Mouse (Mus musculus) T-helper 1 cell (primary cell): ENCODE measurements at regions not wholly inside any gene's neighbourhood (a gene's known extent, or its start where the extent isn't known, plus 50 kb on each side); places are given as distances from the start of the nearest gene placed in this dataset.
"Not testable (repeated sequence)": the region's sequence is repeated elsewhere in the genome, so short reads cannot be mapped to it uniquely, and the experiment has no call there.

Experiments
- in situ Hi-C: fragments of 300-600 bp; cut with MboI, MseI; formaldehyde crosslinking; loops from one replicate; pipeline ENCODE4 v1.15.1; 2025; ENCODE audit warnings: high pct_unique_total_duplicates

DNA sequence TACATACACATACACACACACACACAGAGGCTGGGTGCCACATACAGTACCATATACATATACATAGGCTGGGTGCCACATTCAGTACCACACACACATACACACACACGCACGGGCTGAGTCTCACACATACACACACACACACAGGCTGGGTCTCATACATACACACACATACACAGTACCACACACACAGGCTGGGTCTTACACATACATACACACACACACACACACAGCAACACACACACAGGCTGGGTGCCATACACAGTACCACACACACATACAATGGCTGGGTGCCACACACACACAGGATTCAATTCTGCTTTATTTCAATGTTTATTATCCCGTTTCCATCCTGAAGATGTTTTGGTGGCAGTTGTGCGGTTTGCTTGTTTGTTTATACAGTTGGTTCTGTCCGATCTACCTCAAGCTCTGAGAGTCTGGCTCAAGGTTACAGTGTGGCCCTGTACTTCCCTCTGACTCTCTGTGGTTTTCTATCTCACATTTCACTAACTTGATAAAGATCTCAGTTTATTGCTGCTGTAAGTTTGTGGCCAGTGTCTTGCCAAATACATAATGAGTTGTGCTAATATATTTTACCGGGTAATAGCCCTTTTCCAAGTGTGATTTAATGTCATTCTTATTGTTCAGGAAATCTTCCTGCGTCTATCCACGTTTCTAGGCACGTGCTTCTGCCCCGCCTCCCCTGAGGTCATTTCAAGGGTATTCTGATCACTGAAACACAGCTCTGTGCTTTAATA, 164.7 kb upstream of the Zfp637 start:
- in situ Hi-C loops, result no loop called here

- in situ Hi-C loops, result no loop called here
These were observed 163.9 kb upstream of the Zfp637 start for GRCm38 (mm10) chr6:117677062-117677461.

GRCm38 (mm10) chr6:117677821-117678220, 163.2 kb upstream of the Zfp637 start:
- in situ Hi-C loops, result no loop called here

- in situ Hi-C loops, result no loop called here
These were observed 162.7 kb upstream of the Zfp637 start for GRCm38 (mm10) chr6:117678276-117678675.

GRCm38 (mm10) chr6:117678877-117679276, 162.1 kb upstream of the Zfp637 start:
- in situ Hi-C loops, result no loop called here

DNA sequence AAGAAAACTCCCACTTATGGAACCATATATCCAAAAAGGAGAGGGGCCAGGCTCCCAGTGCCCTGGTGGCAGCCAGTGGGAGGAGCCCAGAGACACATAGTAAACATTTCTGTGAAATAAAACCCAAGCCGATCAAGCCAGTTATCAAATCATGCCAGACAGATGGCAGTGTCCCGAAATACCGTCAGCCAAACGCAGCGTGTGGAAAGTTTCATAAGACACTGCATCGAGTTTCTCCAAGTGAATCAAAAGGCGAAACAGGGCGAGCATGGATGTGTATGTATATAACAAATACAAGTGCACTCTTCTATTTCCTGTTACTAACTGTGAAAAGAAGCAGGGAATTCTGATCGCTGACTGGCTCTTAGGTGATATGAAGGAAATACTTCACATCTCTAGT, 154.8 kb upstream of the Zfp637 start:
- in situ Hi-C loops, result no loop called here

DNA sequence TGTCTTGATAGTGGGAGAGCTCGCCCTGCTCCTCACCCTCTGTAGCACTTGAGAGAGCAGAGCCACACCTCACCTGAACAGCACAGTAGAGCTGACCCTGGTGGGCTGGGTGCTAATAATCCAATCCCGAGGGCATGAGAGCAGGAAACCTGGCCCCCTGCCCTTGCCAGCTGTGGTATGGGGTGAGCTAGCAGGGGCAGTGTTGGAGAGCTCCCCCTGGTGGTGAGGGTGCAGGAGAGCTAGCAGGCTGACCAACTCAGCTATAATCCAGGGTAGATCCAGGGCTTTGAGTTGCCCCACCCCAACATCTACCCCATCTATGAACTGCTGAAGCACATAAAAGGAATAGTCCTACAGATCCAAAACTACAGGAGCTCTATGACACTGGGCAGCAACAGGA, 153.9 kb upstream of the Zfp637 start:
- in situ Hi-C loops, result no loop called here

- in situ Hi-C loops, result no loop called here
These were observed 152.3 kb upstream of the Zfp637 start for GRCm38 (mm10) chr6:117688664-117689178.

DNA sequence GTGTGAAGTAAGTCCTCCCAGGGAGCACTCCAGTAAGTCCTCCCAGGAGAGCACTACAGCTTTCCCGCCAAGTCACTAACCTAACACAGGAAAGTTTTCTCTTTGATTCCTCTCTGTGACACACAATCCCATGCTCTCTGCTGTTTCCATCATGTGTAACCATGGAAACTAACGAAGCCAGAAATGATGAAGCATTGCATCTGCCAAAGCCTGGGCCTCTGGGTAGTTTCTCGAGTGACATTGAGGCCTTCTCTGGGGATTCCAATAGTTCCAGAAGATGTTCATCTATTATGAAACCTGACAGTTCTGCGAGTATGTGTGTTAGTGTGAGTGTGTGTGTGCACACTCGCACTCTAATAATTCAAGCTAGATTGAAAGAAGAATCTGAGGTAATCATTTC, 140.7 kb upstream of the Zfp637 start:
- in situ Hi-C loops, result no loop called here

- in situ Hi-C loops, result no loop called here
These were observed 139.4 kb upstream of the Zfp637 start for GRCm38 (mm10) chr6:117701547-117701946.

DNA sequence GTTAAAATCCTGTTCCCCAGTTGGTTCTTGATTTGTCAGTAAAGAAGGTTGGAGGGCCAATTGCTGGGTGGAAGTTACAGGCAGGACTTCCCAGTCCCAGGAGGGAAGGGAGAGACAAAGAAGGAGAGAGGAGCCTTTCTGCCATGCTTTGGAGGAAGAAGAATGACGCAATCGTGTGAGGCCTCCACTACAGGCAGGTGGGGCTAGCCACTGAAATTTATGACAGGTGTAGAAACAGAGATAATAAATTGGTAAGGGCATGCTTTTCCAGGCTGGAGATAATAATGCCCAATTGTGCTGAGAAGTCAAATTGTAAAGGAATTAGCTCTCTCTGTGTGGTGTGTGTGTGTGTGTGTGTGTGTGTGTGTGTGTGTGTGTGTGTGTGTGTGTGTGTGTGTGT, 135.0 kb upstream of the Zfp637 start:
- in situ Hi-C loops, result no loop called here

- in situ Hi-C loops, result no loop called here
These were observed 131.8 kb upstream of the Zfp637 start for GRCm38 (mm10) chr6:117709212-117709611.

DNA sequence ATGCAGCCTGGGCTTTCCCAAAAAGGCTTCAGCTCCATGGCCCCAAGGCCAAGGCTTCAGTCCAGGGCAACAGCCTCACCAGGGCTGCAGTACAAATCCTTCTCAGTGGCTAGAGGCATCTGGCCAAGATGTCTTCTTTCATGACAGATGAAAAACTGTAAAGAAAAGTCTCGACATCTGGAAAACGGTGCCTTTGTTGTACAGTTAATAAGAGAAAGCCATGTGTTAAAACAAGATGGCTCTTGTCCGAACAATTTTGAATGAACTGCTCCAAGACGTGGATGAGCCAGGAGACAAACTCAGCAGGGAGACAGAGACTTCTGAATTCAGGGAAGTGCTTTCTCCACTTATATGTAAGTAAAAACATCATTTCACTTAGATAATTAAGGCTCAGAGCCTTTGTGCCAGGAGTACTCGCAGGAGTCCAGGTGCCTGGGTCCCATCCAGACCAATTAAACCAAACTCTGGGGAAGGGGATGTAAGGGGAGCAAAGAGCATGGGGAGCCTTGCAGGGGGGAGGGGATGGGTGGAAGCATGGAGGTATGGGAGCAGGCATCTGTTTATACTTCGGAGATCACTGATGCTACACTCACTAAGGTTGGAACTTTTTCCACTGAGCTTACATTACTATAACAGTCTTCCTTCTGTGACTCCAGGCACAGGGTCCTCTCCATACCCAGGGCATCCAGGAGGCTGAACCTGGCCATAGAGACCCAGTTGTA, 125.8 kb upstream of the Zfp637 start:
- in situ Hi-C loops, result loop anchor here (10.0 kb wide), 1 partner anchor 1130 kb away; no protein-coding TSS in a partner anchor

DNA sequence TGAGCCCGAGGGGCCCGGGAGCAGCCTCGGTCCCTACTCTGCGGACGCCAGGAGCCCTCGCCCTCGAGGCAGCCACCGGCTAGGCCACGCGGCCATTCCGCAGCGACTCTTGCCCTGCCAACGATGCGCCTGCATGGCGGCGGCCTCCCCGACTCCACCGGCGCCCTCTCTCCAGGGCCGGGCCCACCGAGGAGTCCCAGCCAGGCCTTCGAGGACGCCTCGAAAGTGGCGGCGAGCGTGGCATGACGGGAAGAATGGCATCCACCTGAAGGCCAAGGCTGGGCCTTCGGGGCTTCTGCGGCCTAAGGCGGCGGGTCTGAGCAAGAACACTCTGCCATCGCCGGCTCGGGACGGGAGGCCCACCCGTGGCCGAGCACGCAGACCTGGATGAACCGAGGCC, 124.6 kb upstream of the Zfp637 start:
- in situ Hi-C loops, result loop anchor here (10.0 kb wide), 1 partner anchor 1128 kb away; no protein-coding TSS in a partner anchor

DNA sequence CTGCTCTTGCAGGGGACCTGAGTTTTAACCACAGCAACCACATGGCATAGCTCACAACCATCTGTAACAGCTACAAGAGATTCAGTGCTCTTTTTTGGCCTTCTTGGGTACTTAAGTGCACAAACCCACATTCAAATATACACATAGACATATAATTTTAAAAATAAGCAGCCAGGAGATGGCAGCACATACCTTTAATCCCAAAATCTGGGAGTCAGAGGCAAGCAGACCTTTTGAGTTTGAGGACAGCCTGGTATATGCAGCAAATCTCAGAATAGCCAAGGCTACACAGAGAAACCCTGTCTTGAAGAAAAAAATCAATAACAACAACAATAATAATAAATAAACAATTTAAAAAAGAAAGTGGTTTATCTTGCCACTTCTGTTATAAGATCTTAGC, 88.6 kb upstream of the Zfp637 start:
- in situ Hi-C loops, result not testable (repeated sequence)

DNA sequence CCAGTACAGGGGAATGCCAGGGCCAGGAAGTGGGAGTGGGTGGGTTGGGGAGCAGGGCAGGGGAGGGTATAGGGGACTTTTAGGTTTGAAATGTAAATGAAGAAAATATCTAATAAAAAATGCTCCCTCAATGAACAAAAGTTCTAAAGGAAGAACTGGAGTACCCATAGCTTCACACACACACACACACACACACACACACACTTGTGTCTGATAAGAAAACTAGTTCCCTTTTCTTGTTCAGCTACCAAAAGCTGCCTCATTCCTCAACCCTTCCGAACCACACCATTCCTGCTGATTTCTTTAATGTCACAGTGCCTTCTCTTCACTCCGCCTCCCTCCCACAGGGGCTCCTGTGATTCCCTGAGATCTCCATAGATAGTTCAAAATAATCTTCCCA, 85.3 kb upstream of the Zfp637 start:
- in situ Hi-C loops, result not testable (repeated sequence)

- in situ Hi-C loops, result no loop called here
These were observed 84.8 kb upstream of the Zfp637 start for GRCm38 (mm10) chr6:117756176-117756575.

DNA sequence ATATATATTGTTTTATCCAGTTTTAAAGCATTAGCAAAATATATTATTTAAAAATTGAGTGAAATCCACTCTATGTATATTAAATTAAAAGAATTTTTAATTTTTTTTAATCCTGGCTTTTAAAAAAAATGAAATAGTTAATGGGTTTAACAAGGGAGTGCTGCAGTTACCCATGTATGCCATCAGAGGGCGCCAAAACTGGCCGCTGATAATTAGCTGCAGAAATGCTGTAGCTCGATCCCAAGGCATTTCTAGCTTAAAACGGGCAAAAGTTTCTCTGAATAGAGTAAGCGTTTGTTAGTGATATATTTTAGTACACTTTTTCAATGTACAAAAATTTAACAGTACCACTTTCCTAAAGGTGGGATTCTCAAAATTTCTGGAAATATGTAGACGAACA, 82.5 kb upstream of the Zfp637 start:
- in situ Hi-C loops, result not testable (repeated sequence)

- in situ Hi-C loops, result no loop called here
These were observed 69.5 kb upstream of the Zfp637 start for GRCm38 (mm10) chr6:117771506-117771905.

GRCm38 (mm10) chr6:117772396-117772795, 68.6 kb upstream of the Zfp637 start:
- in situ Hi-C loops, result no loop called here

DNA sequence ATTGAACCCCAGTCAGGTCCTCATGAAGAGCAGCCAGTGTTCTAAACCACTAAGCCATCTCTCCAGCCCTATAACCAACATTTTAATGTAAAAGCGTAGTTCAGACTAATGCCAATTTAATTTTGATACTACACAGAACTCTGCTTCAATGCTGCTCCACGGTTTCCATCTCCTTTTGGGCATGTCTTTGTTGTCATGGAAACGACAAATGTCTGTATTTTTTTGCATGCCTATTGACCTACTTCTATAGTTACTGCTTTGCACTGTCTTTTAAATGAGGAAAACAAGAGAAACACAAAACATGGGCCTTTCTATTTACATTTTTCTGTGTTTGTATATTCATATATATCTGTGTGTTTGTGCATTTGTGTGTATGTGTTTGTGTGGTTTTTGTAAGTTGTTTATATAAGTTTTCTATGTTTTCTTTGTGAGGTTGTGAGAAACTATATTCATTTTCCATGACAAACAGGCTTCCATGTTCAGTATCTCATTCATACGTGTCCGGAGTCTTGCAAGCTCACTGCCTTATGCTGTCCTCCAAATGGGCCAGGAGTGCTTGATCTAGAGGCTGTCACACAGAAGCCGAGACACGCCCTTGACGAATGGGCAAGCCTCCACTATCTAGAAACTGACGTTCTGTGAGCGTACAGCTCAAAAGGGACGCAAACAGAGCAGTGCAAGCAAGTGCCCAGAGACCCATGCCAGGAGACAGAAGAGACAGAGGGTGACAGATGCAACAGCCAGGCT, 65.5 kb upstream of the Zfp637 start:
- in situ Hi-C loops, result no loop called here

GRCm38 (mm10) chr6:117778027-117778426, 63.0 kb upstream of the Zfp637 start:
- in situ Hi-C loops, result no loop called here
